Mouse (Mus musculus): ENCODE measurements around the gene Gatb. TPM values are rescaled to one million over a fixed set of nuclear protein-coding genes. Genes with fewer than 3 reads are reported as not detected.
"Not testable (repeated sequence)": the region's sequence is repeated elsewhere in the genome, so short reads cannot be mapped to it uniquely, and the experiment has no call there.

Gene Gatb
- polyA plus RNA-seq, 1 experiment from 2014 or later = 18.6 TPM

GRCm38 (mm10) chr3:85551352-85551751 is 22.6 kb upstream of the Gatb start:
- no peaks in the 10 kb centered on the region for H3K27me3 ChIP-seq (ENCODE audit: control insufficient read depth, insufficient read depth, low read length)
- whole genome bisulfite sequencing = 82% methylated on average over 2 of the region's 2 CpGs
- H3K4me1 ChIP-seq (replicated peaks; ENCODE audit: control insufficient read depth, insufficient read depth, low read length) = no peaks in the 10 kb centered on the region
- DNase-seq (ENCODE audit: low spot score) (no peak), ATAC-seq (ENCODE audit: low FRiP score) (no peak)
- no peaks in the 10 kb centered on the region for H3K9me3 ChIP-seq (ENCODE audit: control insufficient read depth, low read length)
- H3K4me3 ChIP-seq (ENCODE audit: low read depth, low read length) = no peak overlapping the region
- H3K9ac ChIP-seq (ENCODE audit: low read depth, low read length) = no peak overlapping the region
- H3K36me3 ChIP-seq (ENCODE audit: control insufficient read depth, insufficient read depth, low read length) = no peaks in the 10 kb centered on the region
- H3K27ac ChIP-seq (ENCODE audit: low read depth, low read length) = no peak overlapping the region
- H3K4me2 ChIP-seq (replicated peaks; ENCODE audit: low read depth, low read length) = no peak overlapping the region

GRCm38 (mm10) chr3:85553731-85554277 is 20.1 kb upstream of the Gatb start:
- Histone ChIP-seq H3K4me1 (replicated peaks; ENCODE audit: control insufficient read depth, insufficient read depth, low read length) (no peaks in the 10 kb centered on the region), H3K4me2 (replicated peaks; ENCODE audit: low read depth, low read length) (no peak overlapping the region), H3K27me3 (ENCODE audit: control insufficient read depth, insufficient read depth, low read length) (no peaks in the 10 kb centered on the region), H3K9me3 (ENCODE audit: control insufficient read depth, low read length) (no peaks in the 10 kb centered on the region), H3K36me3 (ENCODE audit: control insufficient read depth, insufficient read depth, low read length) (no peaks in the 10 kb centered on the region), H3K4me3 (ENCODE audit: low read depth, low read length) (no peak overlapping the region), H3K9ac (ENCODE audit: low read depth, low read length) (no peak overlapping the region), H3K27ac (ENCODE audit: low read depth, low read length) (no peak overlapping the region)
- WGBS = 85% methylated on average over 6 of the region's 6 CpGs
- ATAC-seq (ENCODE audit: low FRiP score) (no peak), DNase-seq (ENCODE audit: low spot score) (no peak)

GRCm38 (mm10) chr3:85564603-85565002 is 9.3 kb upstream of the Gatb start:
- Histone ChIP-seq H3K9ac (ENCODE audit: low read depth, low read length) (no peak overlapping the region), H3K27me3 (ENCODE audit: control insufficient read depth, insufficient read depth, low read length) (no peaks in the 10 kb centered on the region), H3K9me3 (ENCODE audit: control insufficient read depth, low read length) (no peaks in the 10 kb centered on the region), H3K36me3 (ENCODE audit: control insufficient read depth, insufficient read depth, low read length) (no peaks in the 10 kb centered on the region), H3K27ac (ENCODE audit: low read depth, low read length) (no peak overlapping the region), H3K4me2 (replicated peaks; ENCODE audit: low read depth, low read length) (no peak overlapping the region), H3K4me3 (ENCODE audit: low read depth, low read length) (no peak overlapping the region), H3K4me1 (replicated peaks; ENCODE audit: control insufficient read depth, insufficient read depth, low read length) (no peaks in the 10 kb centered on the region)
- ATAC-seq (ENCODE audit: low FRiP score) (no peak), DNase-seq (ENCODE audit: low spot score) (no peak)
- 43% methylated on average over 2 of the region's 2 CpGs for WGBS

GRCm38 (mm10) chr3:85571276-85571675 is 2.6 kb upstream of the Gatb start:
- Histone ChIP-seq H3K36me3 (ENCODE audit: control insufficient read depth, insufficient read depth, low read length) (no peaks in the 10 kb centered on the region), H3K27me3 (ENCODE audit: control insufficient read depth, insufficient read depth, low read length) (no peaks in the 10 kb centered on the region), H3K4me2 (replicated peaks; ENCODE audit: low read depth, low read length) (no peak overlapping the region), H3K9ac (ENCODE audit: low read depth, low read length) (no peak overlapping the region), H3K4me1 (replicated peaks; ENCODE audit: control insufficient read depth, insufficient read depth, low read length) (no peaks in the 10 kb centered on the region), H3K9me3 (ENCODE audit: control insufficient read depth, low read length) (no peaks in the 10 kb centered on the region), H3K27ac (ENCODE audit: low read depth, low read length) (no peak overlapping the region), H3K4me3 (ENCODE audit: low read depth, low read length) (no peak overlapping the region)
- 68% methylated on average over 2 of the region's 2 CpGs for WGBS
- peak; percentile 73 for DNase-seq (ENCODE audit: low spot score)
- ATAC-seq (ENCODE audit: low FRiP score) = no peak

GRCm38 (mm10) chr3:85572502-85572901 is 1.4 kb upstream of the Gatb start:
- not testable (repeated sequence) for H3K36me3 ChIP-seq (ENCODE audit: control insufficient read depth, insufficient read depth, low read length); H3K27ac ChIP-seq (ENCODE audit: low read depth, low read length); H3K4me1 ChIP-seq (replicated peaks; ENCODE audit: control insufficient read depth, insufficient read depth, low read length); ATAC-seq (ENCODE audit: low FRiP score); H3K4me2 ChIP-seq (replicated peaks; ENCODE audit: low read depth, low read length); H3K9ac ChIP-seq (ENCODE audit: low read depth, low read length); H3K4me3 ChIP-seq (ENCODE audit: low read depth, low read length); H3K27me3 ChIP-seq (ENCODE audit: control insufficient read depth, insufficient read depth, low read length); H3K9me3 ChIP-seq (ENCODE audit: control insufficient read depth, low read length); DNase-seq (ENCODE audit: low spot score)
- WGBS = 91% methylated on average over 8 of the region's 8 CpGs

GRCm38 (mm10) chr3:85573216-85573863 is 579 bp upstream of the Gatb start:
- 26% methylated on average over 6 of the region's 6 CpGs for WGBS
- Histone ChIP-seq H3K4me1 (replicated peaks; ENCODE audit: control insufficient read depth, insufficient read depth, low read length) (no peaks in the 10 kb centered on the region), H3K4me3 (ENCODE audit: low read depth, low read length) (peak overlapping the region; percentile 15; the same call in 1 of the 2 replicates), H3K9ac (ENCODE audit: low read depth, low read length) (no peak overlapping the region), H3K27me3 (ENCODE audit: control insufficient read depth, insufficient read depth, low read length) (no peaks in the 10 kb centered on the region), H3K9me3 (ENCODE audit: control insufficient read depth, low read length) (no peaks in the 10 kb centered on the region), H3K27ac (ENCODE audit: low read depth, low read length) (no peak overlapping the region), H3K36me3 (ENCODE audit: control insufficient read depth, insufficient read depth, low read length) (no peaks in the 10 kb centered on the region), H3K4me2 (replicated peaks; ENCODE audit: low read depth, low read length) (peak overlapping the region; percentile 26)
- no peak; the same call in 1 of the 2 replicates for ATAC-seq (ENCODE audit: low FRiP score)
- no peak for DNase-seq (ENCODE audit: low spot score)

- ATAC-seq (ENCODE audit: low FRiP score) = no peak
- H3K27ac ChIP-seq (ENCODE audit: low read depth, low read length) = no peak overlapping the region
- no peak overlapping the region for H3K9ac ChIP-seq (ENCODE audit: low read depth, low read length)
- no peak overlapping the region for H3K4me2 ChIP-seq (replicated peaks; ENCODE audit: low read depth, low read length)
- H3K36me3 ChIP-seq (ENCODE audit: control insufficient read depth, insufficient read depth, low read length) = no peaks in the 10 kb centered on the region
- DNase-seq (ENCODE audit: low spot score) = no peak
- no peak overlapping the region for H3K4me3 ChIP-seq (ENCODE audit: low read depth, low read length)
- WGBS = 84% methylated on average over 2 of the region's 2 CpGs
- no peaks in the 10 kb centered on the region for H3K4me1 ChIP-seq (replicated peaks; ENCODE audit: control insufficient read depth, insufficient read depth, low read length)
- H3K27me3 ChIP-seq (ENCODE audit: control insufficient read depth, insufficient read depth, low read length) = no peaks in the 10 kb centered on the region
- H3K9me3 ChIP-seq (ENCODE audit: control insufficient read depth, low read length) = no peaks in the 10 kb centered on the region
These were observed 8.8 kb downstream of the Gatb start for GRCm38 (mm10) chr3:85582726-85583125.

GRCm38 (mm10) chr3:85583194-85583593 is 9.3 kb downstream of the Gatb start:
- 89% methylated on average over 5 of the region's 5 CpGs for WGBS
- no peak for ATAC-seq (ENCODE audit: low FRiP score)
- no peaks in the 10 kb centered on the region for H3K4me1 ChIP-seq (replicated peaks; ENCODE audit: control insufficient read depth, insufficient read depth, low read length)

GRCm38 (mm10) chr3:85584966-85585365 is 11.0 kb downstream of the Gatb start:
- H3K4me2 ChIP-seq (replicated peaks; ENCODE audit: low read depth, low read length) = no peak overlapping the region
- no peak for ATAC-seq (ENCODE audit: low FRiP score)
- no peaks in the 10 kb centered on the region for H3K4me1 ChIP-seq (replicated peaks; ENCODE audit: control insufficient read depth, insufficient read depth, low read length)
- no peak for DNase-seq (ENCODE audit: low spot score)
- H3K9me3 ChIP-seq (ENCODE audit: control insufficient read depth, low read length) = no peaks in the 10 kb centered on the region
- H3K36me3 ChIP-seq (ENCODE audit: control insufficient read depth, insufficient read depth, low read length) = no peaks in the 10 kb centered on the region
- no peak overlapping the region for H3K9ac ChIP-seq (ENCODE audit: low read depth, low read length)
- 90% methylated on average over 4 of the region's 4 CpGs for WGBS
- no peak overlapping the region for H3K4me3 ChIP-seq (ENCODE audit: low read depth, low read length)
- H3K27me3 ChIP-seq (ENCODE audit: control insufficient read depth, insufficient read depth, low read length) = no peaks in the 10 kb centered on the region
- no peak overlapping the region for H3K27ac ChIP-seq (ENCODE audit: low read depth, low read length)

More at GRCm38 (mm10) chr3:85583194-85583593, 9.3 kb downstream of the Gatb start:
- no peak for DNase-seq (ENCODE audit: low spot score)
- H3K27ac ChIP-seq (ENCODE audit: low read depth, low read length) = no peak overlapping the region
- H3K36me3 ChIP-seq (ENCODE audit: control insufficient read depth, insufficient read depth, low read length) = no peaks in the 10 kb centered on the region
- H3K9me3 ChIP-seq (ENCODE audit: control insufficient read depth, low read length) = no peaks in the 10 kb centered on the region
- H3K27me3 ChIP-seq (ENCODE audit: control insufficient read depth, insufficient read depth, low read length) = no peaks in the 10 kb centered on the region
- no peak overlapping the region for H3K4me2 ChIP-seq (replicated peaks; ENCODE audit: low read depth, low read length)
- H3K4me3 ChIP-seq (ENCODE audit: low read depth, low read length) = no peak overlapping the region
- H3K9ac ChIP-seq (ENCODE audit: low read depth, low read length) = no peak overlapping the region

All from hindbrain, embryonic 11.5 days (tissue).